Mouse (Mus musculus) cortical plate, adult 2 months (tissue): ENCODE measurements at regions not wholly inside any gene's neighbourhood (a gene's known extent, or its start where the extent isn't known, plus 50 kb on each side); places are given as distances from the start of the nearest gene placed in this dataset.

Source experiments
- CTCF ChIP-seq: fragments of 200-500 bp; IDR thresholded peaks from 2 replicates; pipeline ENCODE4 v1.5.1; 2011; ENCODE audit warnings: mild to moderate bottlenecking, control low read depth, low read length; ENCODE audit not compliant: insufficient read depth; ENCODE audit errors: extremely low read depth
- POLR2A ChIP-seq: fragments of 200-500 bp; IDR thresholded peaks from 2 replicates; pipeline ENCODE4 v1.6.1; 2011; ENCODE audit warnings: mild to moderate bottlenecking, low read length, control low read depth; ENCODE audit not compliant: insufficient read depth; ENCODE audit errors: extremely low read depth

GRCm38 (mm10) chr4:152756535-152756934 lies 278.9 kb upstream of the Kcnab2 start:
- TF ChIP-seq CTCF: no peak
- TF ChIP-seq POLR2A: no peak
